Mouse (Mus musculus): ENCODE measurements around the gene Tada2b. TPM values are rescaled to one million over a fixed set of nuclear protein-coding genes. Genes with fewer than 3 reads are reported as not detected.

Gene Tada2b
- polyA plus RNA-seq, 1 experiment from 2014 or later = 3.2 TPM

DNA sequence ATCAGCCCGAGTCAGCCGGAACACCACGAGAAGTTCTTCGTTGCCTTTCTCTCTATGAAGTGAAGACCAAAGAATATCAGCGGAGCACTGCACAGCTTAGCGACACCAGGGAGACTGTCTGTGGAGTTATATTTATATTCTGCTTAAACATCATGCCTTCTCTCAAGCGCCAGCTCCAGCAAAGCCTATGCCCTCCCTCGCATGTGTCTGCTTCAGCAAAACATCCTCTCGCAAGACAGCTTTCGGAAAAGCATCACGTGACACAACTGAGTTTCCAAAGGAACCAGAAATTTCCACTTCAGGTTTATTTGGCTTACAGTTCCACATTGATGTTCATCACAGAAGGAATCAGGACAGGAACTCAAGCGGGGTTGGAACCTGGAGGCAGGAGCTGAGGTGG, 36.2 kb downstream of the Tada2b start:
- ATAC-seq (ENCODE audit: insufficient number of reproducible peaks, low FRiP score, low TSS enrichment, low read depth) (no peak), DNase-seq (ENCODE audit: low spot score) (no peak)

DNA sequence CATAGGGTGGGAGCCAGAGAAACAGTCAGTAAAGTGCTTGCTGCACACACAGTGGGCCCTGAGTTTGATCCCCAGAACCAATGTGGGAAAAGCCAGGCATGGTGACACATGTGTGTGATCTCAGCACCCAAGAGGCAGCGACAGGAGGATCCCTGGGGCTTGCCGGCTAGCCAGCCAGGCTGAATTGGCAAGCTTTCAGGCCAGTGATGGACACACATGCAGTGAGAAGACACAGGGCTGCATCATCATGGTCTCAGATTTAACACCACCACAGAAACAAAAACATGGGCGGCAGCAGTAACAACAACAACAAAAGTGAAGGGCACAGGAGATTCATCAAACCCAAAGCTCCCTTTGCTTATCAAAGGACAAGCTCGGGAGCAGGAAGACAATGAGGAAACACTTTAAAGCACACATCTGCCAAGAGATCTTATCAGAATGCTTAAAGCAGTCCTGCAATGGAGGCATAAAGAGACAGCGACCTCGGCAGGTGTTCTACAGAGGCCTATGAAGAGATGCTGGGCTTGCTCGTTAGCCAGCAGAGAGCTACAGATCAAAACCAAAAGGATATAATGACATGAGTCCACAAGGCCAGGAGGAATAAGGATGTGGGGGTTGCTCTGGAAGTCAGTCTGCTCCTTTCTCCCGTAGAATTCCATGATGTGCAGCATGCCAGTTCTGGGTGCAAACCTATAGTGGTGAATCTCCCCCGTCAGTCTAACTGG, 37.8 kb downstream of the Tada2b start:
- DNase-seq (ENCODE audit: low spot score) (no peak), ATAC-seq (ENCODE audit: insufficient number of reproducible peaks, low FRiP score, low TSS enrichment, low read depth) (no peak)
- H3K4me3 ChIP-seq (ENCODE audit: low read depth, low read length) = no peak overlapping the region
- H3K9ac ChIP-seq (ENCODE audit: low read length) = no peak overlapping the region
- H3K9me3 ChIP-seq (ENCODE audit: control insufficient read depth, low read length) = no peaks in the 10 kb centered on the region
- no peak overlapping the region for H3K4me2 ChIP-seq (ENCODE audit: low read depth, severe bottlenecking)
- H3K27me3 ChIP-seq (ENCODE audit: control insufficient read depth, insufficient read depth, low read length) = no peaks in the 10 kb centered on the region
- H3K27ac ChIP-seq (replicated peaks; ENCODE audit: low read depth, low read length) = no peak overlapping the region
- no peaks in the 10 kb centered on the region for H3K36me3 ChIP-seq (ENCODE audit: control insufficient read depth, insufficient read depth, low read length)
- 33% methylated on average over 9 of the region's 9 CpGs for WGBS
- H3K4me1 ChIP-seq (ENCODE audit: control insufficient read depth, insufficient read depth, low read length) = 0 out of 2 replicates have a peak, but pooled peaks cover 4% of the 10 kb centered on the region

More for the DNA sequence above, 36.2 kb downstream of the Tada2b start:
- H3K4me1 ChIP-seq (ENCODE audit: control insufficient read depth, insufficient read depth, low read length) = 0 out of 2 replicates have a peak, but pooled peaks cover 4% of the 10 kb centered on the region
- H3K4me2 ChIP-seq (ENCODE audit: low read depth, severe bottlenecking) = no peak overlapping the region
- WGBS = 95% methylated on average over 12 of the region's 12 CpGs
- H3K27ac ChIP-seq (replicated peaks; ENCODE audit: low read depth, low read length) = no peak overlapping the region
- H3K9me3 ChIP-seq (ENCODE audit: control insufficient read depth, low read length) = no peaks in the 10 kb centered on the region
- no peaks in the 10 kb centered on the region for H3K36me3 ChIP-seq (ENCODE audit: control insufficient read depth, insufficient read depth, low read length)
- no peaks in the 10 kb centered on the region for H3K27me3 ChIP-seq (ENCODE audit: control insufficient read depth, insufficient read depth, low read length)
- H3K9ac ChIP-seq (ENCODE audit: low read length) = no peak overlapping the region
- no peak overlapping the region for H3K4me3 ChIP-seq (ENCODE audit: low read depth, low read length)

GRCm38 (mm10) chr5:36445028-36445427, 39.1 kb downstream of the Tada2b start:
- 24% methylated on average over 8 of the region's 8 CpGs for WGBS
- no peak overlapping the region for H3K4me2 ChIP-seq (ENCODE audit: low read depth, severe bottlenecking)
- no peak overlapping the region for H3K27ac ChIP-seq (replicated peaks; ENCODE audit: low read depth, low read length)
- ATAC-seq (ENCODE audit: insufficient number of reproducible peaks, low FRiP score, low TSS enrichment, low read depth) (no peak), DNase-seq (ENCODE audit: low spot score) (no peak)
- H3K9me3 ChIP-seq (ENCODE audit: control insufficient read depth, low read length) = no peaks in the 10 kb centered on the region
- H3K27me3 ChIP-seq (ENCODE audit: control insufficient read depth, insufficient read depth, low read length) = no peaks in the 10 kb centered on the region
- no peaks in the 10 kb centered on the region for H3K36me3 ChIP-seq (ENCODE audit: control insufficient read depth, insufficient read depth, low read length)
- 0 out of 2 replicates have a peak, but pooled peaks cover 4% of the 10 kb centered on the region for H3K4me1 ChIP-seq (ENCODE audit: control insufficient read depth, insufficient read depth, low read length)
- H3K9ac ChIP-seq (ENCODE audit: low read length) = no peak overlapping the region
- H3K4me3 ChIP-seq (ENCODE audit: low read depth, low read length) = no peak overlapping the region

GRCm38 (mm10) chr5:36444611-36445010, 39.5 kb downstream of the Tada2b start:
- H3K4me2 ChIP-seq (ENCODE audit: low read depth, severe bottlenecking) = no peak overlapping the region
- ATAC-seq (ENCODE audit: insufficient number of reproducible peaks, low FRiP score, low TSS enrichment, low read depth) (no peak), DNase-seq (ENCODE audit: low spot score) (no peak)
- no peaks in the 10 kb centered on the region for H3K36me3 ChIP-seq (ENCODE audit: control insufficient read depth, insufficient read depth, low read length)
- H3K27ac ChIP-seq (replicated peaks; ENCODE audit: low read depth, low read length) = no peak overlapping the region
- H3K27me3 ChIP-seq (ENCODE audit: control insufficient read depth, insufficient read depth, low read length) = no peaks in the 10 kb centered on the region
- H3K4me3 ChIP-seq (ENCODE audit: low read depth, low read length) = no peak overlapping the region
- no peak overlapping the region for H3K9ac ChIP-seq (ENCODE audit: low read length)
- H3K4me1 ChIP-seq (ENCODE audit: control insufficient read depth, insufficient read depth, low read length) = no peaks in the 10 kb centered on the region
- 48% methylated on average over 4 of the region's 4 CpGs for WGBS
- H3K9me3 ChIP-seq (ENCODE audit: control insufficient read depth, low read length) = no peaks in the 10 kb centered on the region

- Histone ChIP-seq H3K9ac (ENCODE audit: low read length) (no peak overlapping the region), H3K27me3 (ENCODE audit: control insufficient read depth, insufficient read depth, low read length) (no peaks in the 10 kb centered on the region), H3K4me3 (ENCODE audit: low read depth, low read length) (no peak overlapping the region), H3K4me2 (ENCODE audit: low read depth, severe bottlenecking) (no peak overlapping the region), H3K4me1 (ENCODE audit: control insufficient read depth, insufficient read depth, low read length) (no peaks in the 10 kb centered on the region), H3K9me3 (ENCODE audit: control insufficient read depth, low read length) (no peaks in the 10 kb centered on the region), H3K36me3 (ENCODE audit: control insufficient read depth, insufficient read depth, low read length) (no peaks in the 10 kb centered on the region), H3K27ac (replicated peaks; ENCODE audit: low read depth, low read length) (no peak overlapping the region)
- DNase-seq (ENCODE audit: low spot score) (no peak), ATAC-seq (ENCODE audit: insufficient number of reproducible peaks, low FRiP score, low TSS enrichment, low read depth) (no peak)
- WGBS = 73% methylated on average over 3 of the region's 3 CpGs
Observed at GRCm38 (mm10) chr5:36440741-36441140, 43.3 kb downstream of the Tada2b start.

DNA sequence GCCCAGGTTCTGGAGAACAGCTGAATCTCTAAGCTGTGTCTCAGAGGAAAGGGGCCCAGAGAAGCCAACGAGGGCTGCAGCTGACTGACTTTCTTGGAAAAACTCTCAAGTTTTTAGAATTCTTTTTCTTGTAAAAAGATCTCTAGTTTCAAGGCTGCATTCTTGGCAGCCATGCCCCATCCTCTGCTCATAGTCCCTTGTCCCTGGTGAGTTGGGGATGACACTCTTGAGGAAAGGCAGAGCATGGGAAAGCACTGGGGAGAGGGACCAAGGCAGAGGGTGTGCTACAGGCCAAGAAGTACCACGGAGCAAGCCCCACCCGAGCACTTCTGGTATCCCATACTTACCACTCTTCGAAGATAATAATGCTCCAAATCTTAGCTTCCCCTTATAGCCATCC, 47.2 kb downstream of the Tada2b start:
- no peaks in the 10 kb centered on the region for H3K4me1 ChIP-seq (ENCODE audit: control insufficient read depth, insufficient read depth, low read length)
- no peaks in the 10 kb centered on the region for H3K27me3 ChIP-seq (ENCODE audit: control insufficient read depth, insufficient read depth, low read length)
- ATAC-seq (ENCODE audit: insufficient number of reproducible peaks, low FRiP score, low TSS enrichment, low read depth) (no peak), DNase-seq (ENCODE audit: low spot score) (no peak)
- H3K36me3 ChIP-seq (ENCODE audit: control insufficient read depth, insufficient read depth, low read length) = no peaks in the 10 kb centered on the region
- no peak overlapping the region for H3K9ac ChIP-seq (ENCODE audit: low read length)
- no peak overlapping the region for H3K27ac ChIP-seq (replicated peaks; ENCODE audit: low read depth, low read length)
- WGBS = 79% methylated on average over 4 of the region's 4 CpGs
- H3K4me2 ChIP-seq (ENCODE audit: low read depth, severe bottlenecking) = no peak overlapping the region
- no peak overlapping the region for H3K4me3 ChIP-seq (ENCODE audit: low read depth, low read length)
- no peaks in the 10 kb centered on the region for H3K9me3 ChIP-seq (ENCODE audit: control insufficient read depth, low read length)

GRCm38 (mm10) chr5:36434398-36434967, 49.6 kb downstream of the Tada2b start:
- Histone ChIP-seq H3K4me1 (ENCODE audit: control insufficient read depth, insufficient read depth, low read length) (no peaks in the 10 kb centered on the region), H3K9ac (ENCODE audit: low read length) (no peak overlapping the region), H3K27me3 (ENCODE audit: control insufficient read depth, insufficient read depth, low read length) (no peaks in the 10 kb centered on the region), H3K36me3 (ENCODE audit: control insufficient read depth, insufficient read depth, low read length) (no peaks in the 10 kb centered on the region), H3K4me2 (ENCODE audit: low read depth, severe bottlenecking) (no peak overlapping the region), H3K4me3 (ENCODE audit: low read depth, low read length) (no peak overlapping the region), H3K27ac (replicated peaks; ENCODE audit: low read depth, low read length) (no peak overlapping the region), H3K9me3 (ENCODE audit: control insufficient read depth, low read length) (no peaks in the 10 kb centered on the region)
- ATAC-seq (ENCODE audit: insufficient number of reproducible peaks, low FRiP score, low TSS enrichment, low read depth) = no peak
- WGBS = 77% methylated on average over 9 of the region's 9 CpGs
- no peak for DNase-seq (ENCODE audit: low spot score)

- peaks cover 9% of the 10 kb centered on the region for H3K4me1 ChIP-seq (ENCODE audit: control insufficient read depth, insufficient read depth, low read length)
- no peak overlapping the region for H3K4me3 ChIP-seq (ENCODE audit: low read depth, low read length)
- no peaks in the 10 kb centered on the region for H3K9me3 ChIP-seq (ENCODE audit: control insufficient read depth, low read length)
- DNase-seq (ENCODE audit: low spot score) (no peak), ATAC-seq (ENCODE audit: insufficient number of reproducible peaks, low FRiP score, low TSS enrichment, low read depth) (no peak)
- WGBS = 56% methylated on average over 2 of the region's 2 CpGs
- no peaks in the 10 kb centered on the region for H3K27me3 ChIP-seq (ENCODE audit: control insufficient read depth, insufficient read depth, low read length)
- H3K4me2 ChIP-seq (ENCODE audit: low read depth, severe bottlenecking) = no peak overlapping the region
- H3K36me3 ChIP-seq (ENCODE audit: control insufficient read depth, insufficient read depth, low read length) = no peaks in the 10 kb centered on the region
- no peak overlapping the region for H3K27ac ChIP-seq (replicated peaks; ENCODE audit: low read depth, low read length)
- H3K9ac ChIP-seq (ENCODE audit: low read length) = no peak overlapping the region
Observed at GRCm38 (mm10) chr5:36431711-36432110, 52.4 kb downstream of the Tada2b start.

All from limb, embryonic 11.5 days (tissue).